Mouse (Mus musculus) forebrain, embryonic 11.5 days (tissue): Measurements from ENCODE around the gene Zfp629. TPM values are rescaled to one million over a fixed set of nuclear protein-coding genes. Genes with fewer than 3 reads are reported as not detected.

Source experiments
- ATAC-seq: fragments of 200-750 bp; cut with Nextera tagmentation; replicated peaks from 2 replicates; pipeline ENCODE4 v1.8.0; 2017; ENCODE audit warnings: moderate TSS enrichment; ENCODE audit not compliant: low FRiP score
- DNase-seq: peaks from one replicate; pipeline ENCODE4 v3.0.0-alpha.2; 2017; ENCODE audit warnings: low spot score
- H3K27ac ChIP-seq: fragments of 300-500 bp; sonication (generic); 2 replicates; pipeline ENCODE4 v1.5.1; 2014; ENCODE audit warnings: low read depth, low read length
- H3K27me3 ChIP-seq: fragments of 300-500 bp; sonication (generic); 2 replicates; pipeline ENCODE4 v1.6.1; 2014; ENCODE audit warnings: mild to moderate bottlenecking, low read length, mixed read lengths; ENCODE audit not compliant: control insufficient read depth, insufficient read depth
- H3K36me3 ChIP-seq: fragments of 300-500 bp; sonication (generic); 2 replicates; pipeline ENCODE4 v1.6.1; 2014; ENCODE audit warnings: mild to moderate bottlenecking, low read length, moderate library complexity, mixed read lengths; ENCODE audit not compliant: control insufficient read depth, insufficient read depth
- H3K4me1 ChIP-seq: fragments of 300-500 bp; sonication (generic); replicated peaks from 2 replicates; pipeline ENCODE4 v1.6.1; 2014; ENCODE audit warnings: low read length, mixed read lengths; ENCODE audit not compliant: control insufficient read depth, insufficient read depth
- H3K4me2 ChIP-seq: fragments of 300-500 bp; sonication (generic); 2 replicates; pipeline ENCODE4 v1.6.1; 2014; ENCODE audit warnings: low read depth, mild to moderate bottlenecking, low read length, moderate library complexity, mixed read lengths; ENCODE audit not compliant: severe bottlenecking
- H3K4me3 ChIP-seq: fragments of 300-500 bp; sonication (generic); 2 replicates; pipeline ENCODE4 v1.5.1; 2014; ENCODE audit warnings: low read depth, low read length
- H3K9ac ChIP-seq: fragments of 300-500 bp; sonication (generic); 2 replicates; pipeline ENCODE4 v1.6.1; 2014; ENCODE audit warnings: low read length
- H3K9me3 ChIP-seq: fragments of 300-500 bp; sonication (generic); 2 replicates; pipeline ENCODE4 v1.6.1; 2016; ENCODE audit warnings: low read length, mixed read lengths; ENCODE audit not compliant: control insufficient read depth
- WGBS: fragments of 180-500 bp; shearing (Covaris S2); extraction: QIAGEN DNeasy Blood & Tissue Kit; methylation state at CpG from one replicate; pipeline ENCODE4 v1.1.7; 2014; 5-methylcytosine and 5-hydroxymethylcytosine counted together
- polyA plus RNA-seq: library from polyadenylated mRNA; unstranded; fragments of >200 nt; fragmentation: Nextera tagmentation; extraction: Ambion mirVana; gene quantifications from 2 replicates; pipeline ENCODE4 v1.2.1, GENCODE M21; 2014

Gene Zfp629
- polyA plus RNA-seq, 1 experiment from 2014 or later, result 36.6 TPM

GRCm38 (mm10) chr7:127591108-127591507 lies 24.5 kb downstream of the Zfp629 start:
- peaks cover 11% of the 10 kb centered on the region; the same call in 1 of the 2 replicates for H3K36me3 ChIP-seq
- H3K9me3 ChIP-seq, result no peaks in the 10 kb centered on the region
- no peak overlapping the region for H3K4me2 ChIP-seq
- H3K27me3 ChIP-seq, result no peaks in the 10 kb centered on the region
- peaks cover 8% of the 10 kb centered on the region for H3K4me1 ChIP-seq
- no peak overlapping the region for H3K9ac ChIP-seq
- no peak overlapping the region for H3K27ac ChIP-seq
- WGBS, result 95% methylated on average over 10 of the region's 10 CpGs
- no peak for ATAC-seq
- no peak overlapping the region for H3K4me3 ChIP-seq
- DNase-seq, result no peak

DNA sequence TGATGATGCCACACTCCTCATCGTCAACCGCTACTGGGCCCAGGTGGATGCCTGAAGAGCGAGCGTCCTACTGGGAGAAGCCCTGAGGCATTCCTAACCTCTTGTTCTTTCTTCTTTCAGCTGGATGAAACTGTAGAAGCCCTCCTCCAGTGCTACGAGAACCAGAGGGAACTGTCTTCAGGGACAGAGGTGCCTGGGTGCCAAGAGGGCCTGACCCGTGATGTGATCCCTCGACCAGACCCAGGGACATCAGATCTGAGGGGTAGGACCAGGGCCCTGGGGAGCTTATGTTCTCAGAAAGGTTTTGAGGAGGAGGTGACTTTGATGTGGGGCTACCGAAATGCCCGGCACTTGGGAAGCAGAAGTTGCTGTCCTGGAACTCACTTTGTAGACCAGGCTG lies 26.0 kb downstream of the Zfp629 start:
- ATAC-seq (no peak), DNase-seq (no peak)
- Histone ChIP-seq H3K9ac (no peak overlapping the region; the same call in 1 of the 2 replicates), H3K4me3 (peak overlapping the region; percentile 89; the same call in 1 of the 2 replicates), H3K27me3 (no peaks in the 10 kb centered on the region), H3K27ac (no peak overlapping the region), H3K4me2 (no peak overlapping the region; the same call in 1 of the 2 replicates), H3K36me3 (peaks cover 7% of the 10 kb centered on the region; the same call in 1 of the 2 replicates), H3K9me3 (no peaks in the 10 kb centered on the region), H3K4me1 (peaks cover 8% of the 10 kb centered on the region)
- WGBS, result 87% methylated on average over 9 of the region's 9 CpGs

DNA sequence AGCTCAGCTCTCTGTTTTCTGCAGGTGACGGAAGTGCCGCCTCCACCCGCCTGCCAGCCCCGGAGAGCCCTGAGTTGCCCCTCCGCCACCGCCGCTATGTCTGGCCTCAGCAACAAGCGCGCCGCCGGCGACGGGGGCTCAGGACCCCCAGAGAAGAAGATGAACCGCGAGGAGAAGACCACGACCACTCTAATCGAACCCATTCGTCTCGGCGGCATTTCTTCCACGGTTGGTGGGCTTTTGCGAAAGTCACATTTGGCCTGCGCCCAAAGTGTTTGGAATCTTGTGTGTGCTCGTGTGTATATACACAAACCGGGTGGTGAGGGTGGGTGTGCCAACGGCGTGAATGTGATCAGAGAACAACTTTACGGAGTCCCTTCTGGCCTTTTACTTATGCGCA lies 26.7 kb downstream of the Zfp629 start:
- DNase-seq (no peak), ATAC-seq (no peak)
- WGBS, result 4% methylated on average over 29 of the region's 29 CpGs
- H3K9me3 ChIP-seq, result no peaks in the 10 kb centered on the region
- H3K9ac ChIP-seq, result peak overlapping the region; percentile 79
- no peak overlapping the region for H3K27ac ChIP-seq
- H3K4me3 ChIP-seq, result peak overlapping the region; percentile 89
- peak overlapping the region; percentile 84 for H3K4me2 ChIP-seq
- peaks cover 3% of the 10 kb centered on the region; the same call in 1 of the 2 replicates for H3K36me3 ChIP-seq
- H3K27me3 ChIP-seq, result no peaks in the 10 kb centered on the region
- H3K4me1 ChIP-seq, result peaks cover 8% of the 10 kb centered on the region

DNA sequence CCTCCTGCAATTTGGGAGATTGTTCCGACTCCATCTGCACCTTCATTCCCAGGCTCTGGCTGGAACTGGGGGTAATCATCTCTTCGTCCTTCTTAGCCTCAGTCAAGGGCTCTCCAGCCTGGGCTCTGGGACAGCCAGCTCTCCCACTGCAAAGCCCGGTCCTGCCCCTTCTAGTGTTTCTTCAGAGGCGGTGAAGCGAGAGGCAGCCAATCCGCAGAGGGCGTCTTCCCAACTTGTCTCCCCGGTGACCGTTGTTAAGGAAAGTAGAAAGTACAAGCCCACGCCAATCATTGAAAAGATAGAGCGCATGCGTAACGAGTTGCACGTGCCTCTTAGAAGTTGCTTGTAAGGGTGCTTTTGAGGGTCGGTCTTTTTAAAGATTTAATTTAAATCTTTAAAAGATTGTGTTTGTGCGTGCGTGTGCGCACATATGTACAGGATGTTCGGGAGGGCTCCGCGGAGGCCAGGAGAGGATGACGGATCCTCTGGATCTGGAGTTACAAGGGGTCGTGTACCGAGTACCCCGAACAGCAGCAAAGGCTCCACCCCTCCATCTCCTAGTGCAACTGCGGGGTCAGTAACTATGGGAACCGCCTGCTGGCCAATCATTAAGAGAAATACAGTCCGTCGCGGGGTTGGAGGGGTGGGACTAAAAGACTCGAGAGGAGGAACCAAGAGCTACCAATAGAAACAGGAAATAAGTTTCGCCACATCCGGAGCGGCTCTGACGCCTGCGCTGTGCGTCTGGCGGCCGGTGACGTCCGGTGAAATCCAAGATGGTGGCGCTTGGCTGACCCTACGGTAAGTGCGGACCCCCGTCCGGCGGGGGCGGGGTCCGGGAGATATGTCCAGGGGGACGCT lies 27.4 kb downstream of the Zfp629 start, which contains the start of the genes Ccdc189 and Rnf40:
Gene Ccdc189, minus strand, starts transcription at position 585 of the 861 bp plus-strand sequence.
Gene Rnf40, plus strand, starts transcription at position 757 of the 861 bp plus-strand sequence.
- no peaks in the 10 kb centered on the region for H3K9me3 ChIP-seq
- H3K4me2 ChIP-seq, result peak within 1 kb of the TSS; percentile 84
- DNase-seq (peak; percentile 95), ATAC-seq (peak; percentile 97)
- H3K27ac ChIP-seq, result peak within 1 kb of the TSS; percentile 44; the same call in 1 of the 2 replicates
- H3K36me3 ChIP-seq, result peaks cover 3% of the 10 kb centered on the region; the same call in 1 of the 2 replicates
- under 1% methylated on average over 50 of the region's 50 CpGs for WGBS
- peak within 1 kb of the TSS; percentile 79 for H3K9ac ChIP-seq
- no peaks in the 10 kb centered on the region for H3K27me3 ChIP-seq
- H3K4me3 ChIP-seq, result peak within 1 kb of the TSS; percentile 89
- peaks cover 8% of the 10 kb centered on the region for H3K4me1 ChIP-seq

GRCm38 (mm10) chr7:127587196-127587595 lies 28.4 kb downstream of the Zfp629 start:
- Histone ChIP-seq H3K27me3 (no peaks in the 10 kb centered on the region), H3K4me1 (peaks cover 8% of the 10 kb centered on the region), H3K9me3 (no peaks in the 10 kb centered on the region), H3K4me3 (peak overlapping the region; percentile 89), H3K9ac (peak overlapping the region; percentile 31; the same call in 1 of the 2 replicates), H3K36me3 (peaks cover 9% of the 10 kb centered on the region; the same call in 1 of the 2 replicates), H3K4me2 (peak overlapping the region; percentile 84), H3K27ac (no peak overlapping the region)
- ATAC-seq (no peak), DNase-seq (peak; percentile 51)
- 69% methylated on average over 5 of the region's 5 CpGs for whole genome bisulfite sequencing

- no peak overlapping the region for H3K4me3 ChIP-seq
- H3K9ac ChIP-seq, result no peak overlapping the region
- DNase-seq (peak; percentile 46), ATAC-seq (no peak)
- no peak overlapping the region for H3K27ac ChIP-seq
- peaks cover 5% of the 10 kb centered on the region; the same call in 1 of the 2 replicates for H3K36me3 ChIP-seq
- H3K27me3 ChIP-seq, result no peaks in the 10 kb centered on the region
- 93% methylated on average over 6 of the region's 6 CpGs for WGBS
- H3K4me2 ChIP-seq, result no peak overlapping the region
- H3K4me1 ChIP-seq, result peaks cover 8% of the 10 kb centered on the region
- H3K9me3 ChIP-seq, result no peaks in the 10 kb centered on the region
These were observed 29.4 kb downstream of the Zfp629 start for GRCm38 (mm10) chr7:127586149-127586548.

DNA sequence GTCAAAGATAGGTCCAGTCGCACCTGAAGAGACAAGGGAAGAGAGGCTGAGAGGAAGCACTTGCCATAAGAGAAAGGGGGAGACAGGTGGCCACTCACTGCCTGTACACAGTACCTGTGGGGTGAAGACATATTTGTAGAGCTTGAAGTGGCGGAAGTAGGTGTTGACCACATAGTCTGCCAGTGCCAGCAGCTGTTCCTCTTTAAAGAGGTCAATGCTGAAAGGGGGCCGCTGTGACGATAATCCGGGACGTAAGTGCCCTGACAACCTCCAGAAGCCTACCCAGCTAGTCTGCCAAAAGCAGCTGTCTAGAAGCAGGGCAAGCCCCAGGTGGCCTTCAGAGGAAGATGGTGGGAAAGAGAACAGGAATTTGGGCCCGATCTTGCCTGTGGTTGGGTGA lies 30.6 kb downstream of the Zfp629 start:
- no peak overlapping the region for H3K4me2 ChIP-seq
- no peak overlapping the region for H3K27ac ChIP-seq
- DNase-seq (no peak), ATAC-seq (no peak)
- H3K36me3 ChIP-seq, result peaks cover 5% of the 10 kb centered on the region; the same call in 1 of the 2 replicates
- H3K4me1 ChIP-seq, result peaks cover 8% of the 10 kb centered on the region
- H3K9ac ChIP-seq, result no peak overlapping the region
- 92% methylated on average over 7 of the region's 7 CpGs for WGBS
- H3K4me3 ChIP-seq, result no peak overlapping the region
- no peaks in the 10 kb centered on the region for H3K9me3 ChIP-seq
- H3K27me3 ChIP-seq, result no peaks in the 10 kb centered on the region

DNA sequence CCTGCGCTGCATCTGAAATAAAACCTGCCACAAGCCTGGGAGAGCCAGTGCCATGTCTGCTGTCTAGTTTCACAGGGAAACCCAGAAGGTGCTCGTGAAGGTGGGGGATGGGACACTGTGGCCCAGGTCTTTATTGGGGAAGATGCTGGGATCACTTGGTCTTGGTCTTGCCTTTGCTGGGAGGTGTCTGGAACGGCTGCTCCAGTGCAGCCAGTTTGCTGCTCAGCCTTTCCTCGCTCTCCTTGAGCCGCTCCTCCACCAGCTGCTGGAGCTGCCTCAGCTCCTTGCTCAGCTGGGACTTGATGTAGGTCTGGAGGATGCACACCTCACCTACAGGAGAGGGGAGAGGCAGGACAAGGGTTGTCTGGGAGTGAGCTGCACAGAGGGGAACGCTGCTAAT lies 32.3 kb downstream of the Zfp629 start:
- Histone ChIP-seq H3K27ac (no peak overlapping the region), H3K4me3 (no peak overlapping the region), H3K36me3 (peaks cover 7% of the 10 kb centered on the region; the same call in 1 of the 2 replicates), H3K27me3 (no peaks in the 10 kb centered on the region), H3K9ac (no peak overlapping the region), H3K4me1 (peaks cover 5% of the 10 kb centered on the region), H3K9me3 (no peaks in the 10 kb centered on the region), H3K4me2 (no peak overlapping the region)
- WGBS, result 94% methylated on average over 6 of the region's 6 CpGs
- ATAC-seq (no peak), DNase-seq (peak; percentile 51)
